ENCODE assay signal across 15 mouse cellular contexts in genomic region chr4:44538488-44538887, GRCm38 (mm10).
DNase-seq lines count a peak whose midpoint lies in the region; ATAC-seq and TF ChIP-seq lines count a peak whose summit lies in the region.
"Had no signal": no experiment of that assay in that cellular context is flagged by ENCODE, and none has a peak within 500 bp of the region (broad histone marks: within the 10 kb centered on the region; RNA-seq: fewer than 3 reads in every experiment).

No protein-coding gene starts in this region.

- no peak overlapping the region for H3K4me3 ChIP-seq in cerebellum, adult 2 months (replicated peaks; ENCODE audit: insufficient read depth, low read depth, low read length)
- H3K4me3 ChIP-seq in embryonic facial prominence, embryonic 11.5 days (ENCODE audit: low read depth, low read length): no peak overlapping the region
- H3K4me3 ChIP-seq in neural tube, embryonic 13.5 days: no peak overlapping the region

- H3K4me1 ChIP-seq in cerebellum, adult 2 months (ENCODE audit: control insufficient read depth, insufficient read depth, low read length): peaks cover 7% of the 10 kb centered on the region; the same call in 1 of the 2 replicates
- no peaks in the 10 kb centered on the region for H3K4me1 ChIP-seq in embryonic facial prominence, embryonic 11.5 days (ENCODE audit: control insufficient read depth, insufficient read depth, low read length)
- H3K4me1 ChIP-seq in neural tube, embryonic 13.5 days (replicated peaks): peaks cover 46% of the 10 kb centered on the region

- no peaks in the 10 kb centered on the region; the same call in 1 of the 2 replicates for H3K27me3 ChIP-seq in cerebellum, adult 2 months (ENCODE audit: control insufficient read depth, insufficient read depth, low read length)
- H3K27me3 ChIP-seq in embryonic facial prominence, embryonic 11.5 days (ENCODE audit: control insufficient read depth, insufficient read depth, low read length): no peaks in the 10 kb centered on the region
- H3K27me3 ChIP-seq in neural tube, embryonic 13.5 days: 0 out of 2 replicates have a peak, but pooled peaks cover 2% of the 10 kb centered on the region

- H3K27ac ChIP-seq in cerebellum, adult 2 months (ENCODE audit: insufficient read depth, low read length): no peak overlapping the region
- no peak overlapping the region for H3K27ac ChIP-seq in embryonic facial prominence, embryonic 11.5 days (replicated peaks; ENCODE audit: low read depth, low read length)
- H3K27ac ChIP-seq in neural tube, embryonic 13.5 days (replicated peaks): no peak overlapping the region

- no peak for TF ChIP-seq POLR2A in cerebellum, adult 2 months (IDR thresholded peaks at IDR 0.05; ENCODE audit: borderline replicate concordance, insufficient read depth, low read length)

- H3K9me3 ChIP-seq in embryonic facial prominence, embryonic 11.5 days (replicated peaks; ENCODE audit: control insufficient read depth, low read length): no peaks in the 10 kb centered on the region
- no peaks in the 10 kb centered on the region for H3K9me3 ChIP-seq in neural tube, embryonic 13.5 days

- 10% methylated on average over 5 of the region's 5 CpGs for WGBS in cerebellum, adult 2 months
- WGBS in embryonic facial prominence, embryonic 11.5 days: 39% methylated on average over 5 of the region's 5 CpGs
- 33% methylated on average over 5 of the region's 5 CpGs for WGBS in neural tube, embryonic 13.5 days

- H3K4me2 ChIP-seq in embryonic facial prominence, embryonic 11.5 days (ENCODE audit: low read depth, low read length): no peak overlapping the region
- H3K4me2 ChIP-seq in neural tube, embryonic 13.5 days: no peak overlapping the region
- H3K4me2 ChIP-seq: liver, embryonic 11.5 days; lung, embryonic 14.5 days had no signal

- no peaks in the 10 kb centered on the region for H3K36me3 ChIP-seq in embryonic facial prominence, embryonic 11.5 days (replicated peaks; ENCODE audit: control insufficient read depth, insufficient read depth, low read depth, low read length)
- H3K36me3 ChIP-seq in neural tube, embryonic 13.5 days: no peaks in the 10 kb centered on the region

- TF ChIP-seq CTCF in cerebellum, adult 2 months (IDR thresholded peaks at IDR 0.05; ENCODE audit: borderline replicate concordance, insufficient read depth, low read depth, low read length): no peak

- H3K9ac ChIP-seq in embryonic facial prominence, embryonic 11.5 days (replicated peaks; ENCODE audit: low read length): no peak overlapping the region
- H3K9ac ChIP-seq in neural tube, embryonic 13.5 days: no peak overlapping the region
- H3K9ac ChIP-seq: forebrain, postnatal 0 days; lung, embryonic 14.5 days had no signal

- DNase-seq in cerebellum, postnatal 10 days: peak; percentile 48 to 62
- no peak for DNase-seq in cerebellum, adult 2 months
- peak; percentile 31 for DNase-seq in kidney, postnatal 4 days
- DNase-seq in kidney, adult 8-10 months: no peak
- no peak for DNase-seq in embryonic facial prominence, embryonic 11.5 days (ENCODE audit: low spot score)
- DNase-seq in ovary, postnatal 14 days (ENCODE audit: low spot score): no peak
- no peak for DNase-seq in thymus, postnatal 25 days
- DNase-seq: cerebellum, adult 9-10 months; embryo, embryonic 11 days; forebrain, postnatal 0 days; gastrocnemius, postnatal 10 days; lung, embryonic 14.5 days had no signal

- peak; percentile 48; the same call in 1 of the 2 replicates for ATAC-seq in embryonic facial prominence, embryonic 11.5 days (replicated peaks; ENCODE audit: insufficient number of reproducible peaks, low FRiP score, low TSS enrichment, low read depth)
- peak; percentile 71 for ATAC-seq in neural tube, embryonic 13.5 days (ENCODE audit: low read depth)
- ATAC-seq: forebrain, postnatal 0 days; intestine, embryonic 16.5 days had no signal

Comparison
In these comparisons a context has a peak if more than half of its experiments do, and no peak if none do; other contexts are left out.
1. DNase-seq: peak in cerebellum, postnatal 10 days (2 of 2) and kidney, postnatal 4 days (2 of 2); none in cerebellum, adult 2 months (0 of 2), kidney, adult 8-10 months (0 of 2), embryonic facial prominence, embryonic 11.5 days (single experiment), ovary, postnatal 14 days (single experiment) and thymus, postnatal 25 days (single experiment).